Mouse (Mus musculus): ENCODE results near the gene Pcyt2.

Pcyt2 gene

GRCm38 (mm10) chr11:120580190-120580589 is 37.5 kb downstream of the Pcyt2 start:
- no peak for DNase-seq (ENCODE audit: low read depth)

DNA sequence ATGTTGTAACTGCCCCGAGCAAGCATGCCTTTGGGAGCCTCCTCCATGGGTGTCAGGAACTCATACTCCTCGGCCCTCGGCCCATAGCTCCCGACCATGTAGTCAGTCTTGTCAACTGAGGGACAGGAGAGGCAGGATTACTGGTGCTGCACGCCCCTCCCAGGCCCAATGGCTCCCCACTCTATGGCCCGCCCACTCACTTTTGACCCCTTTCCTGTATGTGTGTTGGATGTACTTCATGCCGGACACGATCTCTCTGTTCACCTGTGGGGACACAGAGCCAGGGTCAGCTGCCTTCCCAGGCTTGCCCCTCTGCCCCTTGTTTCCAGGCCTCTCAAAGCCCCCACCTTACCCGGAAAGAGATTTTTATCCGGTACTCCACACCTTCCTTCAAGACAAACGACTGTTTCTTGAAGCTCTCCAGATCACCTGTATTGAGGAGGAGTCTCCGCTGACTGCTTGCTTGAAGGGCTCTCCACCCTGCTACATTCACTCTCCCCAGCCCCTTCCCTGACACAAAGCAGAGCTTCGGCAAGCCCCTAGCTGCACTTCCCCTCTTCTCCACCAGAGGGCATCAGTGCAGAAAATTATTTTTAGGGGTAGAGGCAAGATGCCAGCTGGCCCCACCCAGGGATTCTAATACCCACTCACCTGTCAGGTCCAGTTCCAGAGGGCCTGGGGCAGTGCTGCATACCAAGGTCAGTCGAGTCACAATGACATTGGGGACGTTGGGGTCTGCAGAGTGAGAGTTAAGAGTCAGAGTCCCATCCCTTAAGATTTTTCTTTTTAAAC is 38.2 kb downstream of the Pcyt2 start:
- no peak for DNase-seq (ENCODE audit: low read depth)

DNA sequence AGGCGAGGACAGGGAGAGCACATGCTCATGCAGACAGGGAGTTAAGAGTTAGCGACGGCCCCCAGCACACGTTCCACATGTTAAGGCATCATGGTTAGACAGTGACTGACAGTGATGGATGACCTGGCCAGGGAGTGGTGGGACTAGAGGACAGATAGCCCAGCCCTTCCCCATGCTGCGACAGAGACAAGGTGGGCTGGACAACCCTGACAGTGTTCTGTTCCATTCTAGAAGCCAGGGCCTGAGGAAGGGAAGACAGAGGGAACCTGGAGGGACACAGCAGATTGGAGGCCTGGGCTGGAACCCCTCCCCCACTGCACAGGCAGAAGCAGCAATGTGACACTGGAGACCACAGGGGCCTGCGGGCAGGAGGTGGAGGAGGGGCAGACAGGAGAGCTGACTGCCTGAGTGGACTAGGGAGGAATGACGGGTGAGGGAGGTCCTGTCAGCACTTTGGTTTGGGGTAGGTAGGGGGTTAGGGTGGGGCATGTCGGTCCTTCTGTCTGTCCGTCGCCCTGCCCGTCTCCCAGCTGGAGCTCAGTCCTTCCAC is 39.0 kb downstream of the Pcyt2 start:
- no peak for DNase-seq (ENCODE audit: low read depth)

GRCm38 (mm10) chr11:120578024-120578693 is 39.6 kb downstream of the Pcyt2 start:
- no peak for DNase-seq (ENCODE audit: low read depth)

GRCm38 (mm10) chr11:120577211-120578023 is 40.3 kb downstream of the Pcyt2 start:
- no peak for DNase-seq (ENCODE audit: low read depth)

DNA sequence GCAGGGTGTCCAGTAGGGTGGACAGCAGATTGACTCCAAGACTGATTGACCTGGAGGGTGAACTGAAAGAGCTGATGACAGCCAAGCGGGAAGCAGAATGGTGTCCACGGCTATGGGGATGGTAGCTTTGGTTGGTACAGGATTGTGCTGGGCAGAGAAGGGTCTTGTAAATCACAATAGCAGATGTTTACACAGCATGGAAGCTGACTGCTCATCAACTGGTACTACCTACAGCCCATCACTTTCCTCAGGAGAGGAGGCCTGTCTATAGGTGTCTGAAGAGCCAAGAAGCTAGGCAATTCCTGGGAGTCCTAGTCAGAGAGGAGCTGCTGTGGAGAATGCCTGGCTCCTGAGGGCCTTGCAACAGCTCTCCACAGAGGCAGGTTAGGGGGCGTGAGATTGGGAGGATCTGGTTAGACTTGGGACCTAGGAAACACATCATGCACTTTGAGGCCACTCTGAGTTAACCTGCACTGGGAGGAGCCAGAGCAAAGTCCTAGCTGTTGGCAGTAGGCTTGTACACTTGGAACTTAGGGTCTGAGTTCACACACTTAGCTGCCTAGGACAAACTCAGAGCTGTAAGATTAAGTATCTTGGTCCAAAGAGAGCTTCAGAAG is 41.3 kb downstream of the Pcyt2 start:
- no peak for DNase-seq (ENCODE audit: low read depth)

DNA sequence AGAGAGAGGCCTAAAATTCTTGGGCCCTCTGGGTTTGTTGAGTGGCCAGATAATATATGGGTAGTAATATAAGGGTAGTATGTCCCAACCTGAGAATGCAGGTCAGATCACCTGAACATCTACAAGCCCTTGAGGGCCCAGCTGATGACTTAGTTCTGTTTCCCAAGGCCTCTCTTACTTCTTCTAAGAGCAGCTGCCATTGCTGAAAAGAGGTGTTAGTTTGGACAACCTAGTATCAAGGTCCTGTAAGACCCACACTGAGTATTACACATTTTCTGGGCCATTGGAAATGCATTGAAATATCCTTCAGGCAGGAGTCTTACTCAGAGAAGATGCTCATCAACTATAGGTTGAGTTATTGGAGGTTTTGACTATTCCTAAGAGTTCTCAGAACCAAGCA is 41.8 kb downstream of the Pcyt2 start:
- no peak for DNase-seq (ENCODE audit: low read depth)

DNA sequence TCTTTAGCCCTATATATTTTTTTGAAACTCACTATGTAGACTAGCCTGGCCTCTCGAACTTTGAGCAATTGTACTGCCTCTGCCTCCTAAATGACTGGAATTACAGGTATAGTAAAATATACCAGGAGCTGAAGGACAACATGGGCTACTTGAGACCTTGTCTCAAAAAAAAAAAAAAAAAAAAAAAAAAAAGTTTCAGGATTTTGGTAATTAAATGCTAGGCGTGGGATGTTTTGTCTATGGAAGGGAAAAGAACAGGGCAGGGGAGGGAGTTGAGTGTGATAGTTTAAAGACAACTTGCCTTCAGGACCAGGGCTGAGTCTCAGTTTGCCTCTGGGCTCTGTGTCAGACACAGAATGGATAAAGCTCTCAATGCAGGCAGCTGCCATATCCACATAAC is 42.7 kb downstream of the Pcyt2 start:
- DNase-seq (ENCODE audit: low read depth): no peak

DNA sequence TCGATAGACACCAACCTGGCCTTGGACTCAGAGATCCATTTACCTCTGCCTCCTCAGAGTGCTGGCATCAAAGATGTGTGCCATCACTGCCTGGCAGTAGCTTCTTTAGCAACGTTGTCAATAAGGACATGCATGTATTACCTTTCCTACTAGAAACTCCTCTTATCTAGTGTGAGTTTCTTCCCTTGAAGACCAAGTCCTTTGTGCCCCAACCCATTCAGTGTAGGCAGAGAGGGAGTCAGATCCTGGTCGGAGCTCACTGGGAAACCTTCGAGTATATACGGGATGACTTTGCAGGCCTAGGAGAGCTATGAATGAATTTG is 43.5 kb downstream of the Pcyt2 start:
- no peak for DNase-seq (ENCODE audit: low read depth)

- no peak for DNase-seq (ENCODE audit: low read depth)
Observed at GRCm38 (mm10) chr11:120573585-120574277, 44.0 kb downstream of the Pcyt2 start.

- peak; percentile 100 for DNase-seq (ENCODE audit: low read depth)
Observed at GRCm38 (mm10) chr11:120572752-120573584, 44.8 kb downstream of the Pcyt2 start, which contains the start of gene P4hb. Gene P4hb, minus strand, starts transcription at chr11:120573253.

DNA sequence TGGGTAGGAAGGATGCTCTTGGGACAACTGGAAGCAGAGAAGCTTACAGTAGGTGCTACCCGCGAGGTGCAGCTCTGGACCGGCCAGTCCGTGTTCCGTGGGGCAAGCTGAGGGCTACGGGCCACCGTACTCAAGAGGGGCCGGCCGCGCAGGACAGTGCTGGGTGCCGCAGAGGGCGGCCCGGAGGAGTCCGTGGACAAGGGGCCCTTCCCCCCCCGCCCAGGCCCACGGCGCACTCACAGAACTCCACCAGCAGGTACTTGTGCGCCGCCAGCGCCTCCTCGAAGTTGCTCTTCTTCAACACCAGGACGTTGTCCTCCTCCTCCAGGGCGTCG is 45.4 kb downstream of the Pcyt2 start:
- no peak for DNase-seq (ENCODE audit: low read depth)

DNA sequence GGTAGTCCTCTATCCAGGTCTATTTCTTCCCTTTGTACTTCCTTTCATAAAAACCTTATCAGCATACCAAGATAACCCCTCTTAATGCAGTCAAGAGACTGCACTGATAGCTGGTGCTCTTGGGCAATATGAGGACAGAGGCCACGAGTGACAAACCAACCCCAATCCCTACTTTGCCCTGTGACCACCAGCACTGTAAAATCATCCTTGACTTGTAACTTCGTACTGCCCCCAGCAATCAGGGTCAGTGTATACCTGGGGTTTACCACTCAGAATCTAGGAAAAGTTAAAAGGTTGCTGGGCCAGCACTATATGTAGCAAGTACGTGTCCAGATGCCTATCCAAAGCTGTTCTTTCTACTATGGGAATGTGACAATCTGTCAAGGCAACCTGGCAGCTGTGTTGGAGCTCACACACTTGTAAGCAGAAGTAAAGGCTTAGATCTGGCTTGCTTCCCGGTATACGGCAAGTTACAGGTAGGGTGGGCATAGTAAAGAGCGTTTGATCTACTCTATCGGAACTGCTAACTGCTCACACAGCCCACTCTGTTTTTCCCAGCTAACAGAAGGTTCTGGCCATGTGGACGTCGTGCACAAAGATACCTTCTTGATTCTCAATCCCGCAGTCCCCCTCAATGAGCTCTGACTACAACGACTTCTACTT is 45.9 kb downstream of the Pcyt2 start:
- DNase-seq (ENCODE audit: low read depth): no peak

DNA sequence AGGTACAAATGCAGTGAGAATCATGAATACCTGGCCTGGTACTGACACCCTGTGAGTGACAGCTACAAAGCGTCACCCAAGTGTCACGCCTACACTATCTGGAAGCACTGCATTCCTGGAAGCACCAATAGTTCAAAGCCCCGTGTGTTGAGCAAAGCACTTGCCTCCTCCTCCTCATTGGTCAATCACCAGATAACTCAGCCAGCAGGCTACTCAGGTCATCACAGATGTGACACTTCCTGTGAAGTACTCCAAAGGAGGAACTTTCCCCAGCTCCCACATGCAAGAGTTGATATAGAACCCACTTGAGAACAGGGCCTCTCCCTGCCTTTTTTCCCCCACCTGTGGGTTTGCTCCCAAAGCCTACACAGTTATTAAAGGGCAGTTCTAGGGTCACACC is 46.6 kb downstream of the Pcyt2 start:
- DNase-seq (ENCODE audit: low read depth): no peak

- no peak for DNase-seq (ENCODE audit: low read depth)
Observed at GRCm38 (mm10) chr11:120568324-120568723, 49.4 kb downstream of the Pcyt2 start.

DNA sequence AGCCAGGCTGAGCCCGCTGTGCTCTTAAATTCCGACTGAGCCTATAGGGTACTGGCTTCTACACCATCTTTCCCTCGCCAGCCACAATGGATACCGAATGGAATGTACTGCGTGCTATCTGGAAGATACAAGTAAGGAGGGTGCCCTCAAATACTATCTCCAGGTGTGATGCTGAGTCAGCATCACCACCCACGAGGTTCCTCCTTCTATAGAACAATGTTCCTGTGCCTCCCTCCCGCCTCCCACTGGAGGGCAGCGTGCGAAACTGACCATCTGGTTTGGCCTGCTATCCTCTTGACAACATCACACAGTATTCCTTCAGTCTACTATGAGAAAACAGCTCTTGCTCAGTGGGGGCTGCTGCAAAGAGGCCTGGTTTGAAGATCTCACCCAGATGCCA is 52.6 kb downstream of the Pcyt2 start:
- DNase-seq (ENCODE audit: low read depth): no peak

DNA sequence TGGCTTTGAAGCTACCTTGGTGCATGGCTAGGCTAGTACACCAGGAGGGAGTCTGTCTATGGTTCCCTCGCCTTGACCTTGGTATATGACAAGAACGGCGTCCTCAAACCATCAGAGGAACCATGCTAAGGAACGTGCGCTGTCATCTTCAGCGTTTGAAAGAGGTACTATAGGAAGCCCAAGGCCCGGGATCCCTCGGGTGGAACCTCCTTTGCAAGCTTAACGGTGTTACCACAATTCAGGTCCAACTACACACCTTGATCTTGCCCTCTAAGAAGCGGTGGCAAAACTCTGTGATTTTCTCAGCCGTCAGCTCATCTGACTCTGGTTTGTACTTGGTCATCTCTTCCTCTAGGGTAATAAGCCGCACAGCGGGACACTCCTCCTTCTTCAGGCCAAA is 54.8 kb downstream of the Pcyt2 start:
- no peak for DNase-seq (ENCODE audit: low read depth)

DNA sequence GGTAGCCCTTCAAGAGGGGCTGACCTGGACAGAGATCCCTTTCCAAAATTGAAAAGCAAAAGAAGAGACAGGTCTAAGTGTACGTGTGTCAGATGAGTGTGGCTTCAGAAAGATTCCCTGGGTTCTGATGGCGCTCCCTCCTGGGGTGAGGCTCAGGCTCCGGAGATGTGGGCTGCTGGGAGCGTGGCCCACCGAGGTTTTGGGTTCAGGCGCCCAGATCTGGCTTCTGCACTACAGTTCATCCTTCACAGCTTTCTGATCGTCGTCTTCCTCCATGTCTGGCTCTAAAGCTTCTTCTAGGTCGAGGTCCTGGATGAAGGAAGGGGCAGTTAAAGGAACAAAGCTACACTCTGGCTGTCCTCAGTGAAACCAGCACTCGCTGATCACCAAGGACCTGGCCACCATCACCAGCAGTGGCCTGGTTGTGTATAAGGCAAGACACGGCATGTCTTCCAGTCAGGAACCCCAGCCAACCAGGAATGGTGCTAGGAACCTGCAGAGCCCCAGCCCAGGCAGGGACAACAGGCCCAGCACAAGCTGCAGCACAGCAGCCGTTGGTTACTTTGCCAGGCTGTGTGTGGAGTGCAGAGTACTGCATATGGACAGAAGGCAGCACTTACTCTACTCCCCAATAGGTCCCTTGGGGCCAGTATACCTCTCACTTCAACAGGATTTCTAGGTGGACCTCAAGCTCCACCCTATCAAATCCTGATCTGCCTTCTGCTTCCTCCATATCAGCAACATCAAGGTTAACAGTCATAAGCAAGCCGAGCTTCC is 56.6 kb downstream of the Pcyt2 start:
- no peak for DNase-seq (ENCODE audit: low read depth)
